Mouse (Mus musculus) thymus, adult 18-20 months (tissue): ENCODE measurements around the gene Gm10800.
"Not testable (repeated sequence)": the region's sequence is repeated elsewhere in the genome, so short reads cannot be mapped to it uniquely, and the experiment has no call there.

Experiments
- DNase-seq, 2 experiments: peaks; one replicate each; pipeline ENCODE4 v3.0.0; 2022; ENCODE audit warnings: mixed read lengths in 2 of 2

Gene Gm10800

DNA sequence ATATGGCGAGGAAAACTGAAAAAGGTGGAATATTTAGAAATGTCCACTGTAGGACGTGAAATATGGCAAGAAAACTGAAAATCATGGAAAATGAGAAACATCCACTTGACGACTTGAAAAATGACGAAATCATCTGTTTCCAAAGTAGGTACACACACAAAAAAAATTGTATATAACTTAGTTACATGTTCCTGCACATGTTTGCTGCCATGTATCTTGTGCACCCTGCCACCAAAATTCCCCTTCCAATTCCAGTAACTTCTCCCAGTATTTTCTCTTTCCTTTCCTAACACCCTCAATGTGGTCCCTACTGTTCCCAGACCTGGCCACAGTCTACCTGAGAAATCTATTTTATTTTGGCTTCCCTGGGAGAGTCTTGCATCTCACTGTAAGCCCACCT is at the start of gene Gm10800:
Gm10800 (minus strand) TSS at position 101 of the 400 bp plus-strand sequence.
- DNase-seq = not testable (repeated sequence)

- no peak for DNase-seq
Measured at GRCm38 (mm10) chr2:98697533-98697932, 30.4 kb upstream of the Gm10800 start.

- not testable (repeated sequence) for DNase-seq
Measured at GRCm38 (mm10) chr2:98661937-98662336, 5.2 kb downstream of the Gm10800 start, which contains the start of gene Gm10801. Gm10801 (plus strand) TSS chr2:98662237.
